Mouse (Mus musculus) CD8-positive naive resting alpha-beta T cell, adult 2 months (primary cell): ENCODE results near the gene Hpn.

Experiments
- DNase-seq, 2 experiments: peaks; one replicate each; pipeline ENCODE4 v3.0.0; 2022; ENCODE audit warnings: low read depth in 2 of 2, low spot score in 2 of 2

Hpn gene

GRCm38 (mm10) chr7:31144886-31145285 lies 29.8 kb upstream of the Hpn start:
- DNase-seq: peak; percentile 49 to 66

- DNase-seq: no peak
These were observed 25.9 kb upstream of the Hpn start for GRCm38 (mm10) chr7:31140941-31141340.

GRCm38 (mm10) chr7:31140302-31140701 lies 25.2 kb upstream of the Hpn start:
- DNase-seq: no peak

GRCm38 (mm10) chr7:31139765-31140164 lies 24.7 kb upstream of the Hpn start:
- peak; percentile 62 to 67 for DNase-seq

- DNase-seq: no peak
These were observed 20.6 kb upstream of the Hpn start for GRCm38 (mm10) chr7:31135717-31136116.

- DNase-seq: no peak
These were observed 16.8 kb upstream of the Hpn start for GRCm38 (mm10) chr7:31131866-31132265.

- DNase-seq: peak; percentile 49 to 70
These were observed 15.8 kb upstream of the Hpn start for GRCm38 (mm10) chr7:31130841-31131240.

GRCm38 (mm10) chr7:31130197-31130596 lies 15.1 kb upstream of the Hpn start:
- DNase-seq: no peak

- no peak for DNase-seq
These were observed 13.1 kb upstream of the Hpn start for GRCm38 (mm10) chr7:31128157-31128705.

- no peak for DNase-seq
These were observed 12.0 kb upstream of the Hpn start, which contains the start of gene Scn1b for GRCm38 (mm10) chr7:31126851-31127724. TSS of gene Scn1b (minus strand) at chr7:31127003.

- DNase-seq: no peak
These were observed 11.2 kb upstream of the Hpn start for GRCm38 (mm10) chr7:31126211-31126751.

GRCm38 (mm10) chr7:31125116-31125515 lies 10.0 kb upstream of the Hpn start:
- DNase-seq: no peak

- no peak for DNase-seq
These were observed 9.3 kb upstream of the Hpn start for GRCm38 (mm10) chr7:31124381-31124780.

- DNase-seq: no peak
These were observed 8.6 kb upstream of the Hpn start for GRCm38 (mm10) chr7:31123697-31124096.

GRCm38 (mm10) chr7:31122641-31123631 lies 7.8 kb upstream of the Hpn start:
- no peak for DNase-seq

GRCm38 (mm10) chr7:31119556-31119955 lies 4.5 kb upstream of the Hpn start:
- DNase-seq: no peak

GRCm38 (mm10) chr7:31118486-31118885 lies 3.4 kb upstream of the Hpn start:
- no peak for DNase-seq

GRCm38 (mm10) chr7:31117465-31117864 lies 2.4 kb upstream of the Hpn start:
- DNase-seq: no peak

- DNase-seq: no peak
These were observed 1.6 kb upstream of the Hpn start for GRCm38 (mm10) chr7:31116721-31117145.

GRCm38 (mm10) chr7:31115587-31116043 lies 525 bp upstream of the Hpn start:
- no peak for DNase-seq

- DNase-seq: no peak
These were observed 444 bp downstream of the Hpn start for GRCm38 (mm10) chr7:31114646-31115045.
